Mouse (Mus musculus): Measurements from ENCODE around the gene Ptov1.

- TF ChIP-seq CTCF (IDR thresholded peaks at IDR 0.05) = no peak
- TF ChIP-seq POLR2A (IDR thresholded peaks at IDR 0.05; ENCODE audit: insufficient read depth, low read depth, low read length) = no peak
These were observed 24.6 kb upstream of the Ptov1 start for GRCm38 (mm10) chr7:44894175-44894574.

Measured in heart, adult 2 months (tissue).